Mouse (Mus musculus) splenic B cell, adult 2 months (primary cell): ENCODE measurements around the gene 1700001O22Rik.
A peak's percentile ranks its signal among the peaks of the same experiment; 100 is the strongest.

Source experiments
- DNase-seq: peaks from one replicate; pipeline ENCODE4 v3.0.0-alpha.2; 2011; ENCODE audit warnings: low read depth, low spot score
- H3K27me3 ChIP-seq: 2 replicates; pipeline ENCODE4 v1.6.1; 2012; ENCODE audit warnings: mild to moderate bottlenecking, low read length, moderate library complexity, mixed read lengths; ENCODE audit not compliant: control insufficient read depth, poor library complexity, insufficient read depth, severe bottlenecking
- H3K36me3 ChIP-seq: 2 replicates; pipeline ENCODE4 v1.6.1; 2012; ENCODE audit warnings: mild to moderate bottlenecking, low read length, moderate library complexity, mixed read lengths; ENCODE audit not compliant: control insufficient read depth, poor library complexity, insufficient read depth, severe bottlenecking

The 1700001O22Rik gene

DNA sequence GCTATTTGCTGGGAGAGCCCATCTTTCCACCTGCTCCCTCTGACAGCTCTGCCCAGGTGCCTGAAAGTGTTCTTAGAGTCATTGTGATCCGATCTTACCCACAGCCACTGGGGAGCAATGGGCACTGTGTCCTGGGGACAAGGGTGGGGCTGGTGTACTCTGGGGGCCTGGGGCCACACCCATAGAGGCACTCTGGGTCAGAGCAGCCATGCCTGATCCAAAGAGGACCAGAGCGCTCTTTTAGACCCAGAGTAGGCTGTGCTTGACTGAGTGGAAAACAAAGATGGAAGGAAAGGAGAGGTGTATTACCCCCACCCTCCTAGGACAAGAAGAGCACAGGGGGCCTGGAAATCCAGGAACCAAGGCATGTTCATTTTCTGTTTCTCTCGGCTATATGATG is at the start of gene 1700001O22Rik:
Gene 1700001O22Rik (minus strand): TSS at position 58 of the 400 bp plus-strand sequence.
- no peaks in the 10 kb centered on the region for H3K36me3 ChIP-seq
- H3K27me3 ChIP-seq, result no peaks in the 10 kb centered on the region
- no peak for DNase-seq

DNA sequence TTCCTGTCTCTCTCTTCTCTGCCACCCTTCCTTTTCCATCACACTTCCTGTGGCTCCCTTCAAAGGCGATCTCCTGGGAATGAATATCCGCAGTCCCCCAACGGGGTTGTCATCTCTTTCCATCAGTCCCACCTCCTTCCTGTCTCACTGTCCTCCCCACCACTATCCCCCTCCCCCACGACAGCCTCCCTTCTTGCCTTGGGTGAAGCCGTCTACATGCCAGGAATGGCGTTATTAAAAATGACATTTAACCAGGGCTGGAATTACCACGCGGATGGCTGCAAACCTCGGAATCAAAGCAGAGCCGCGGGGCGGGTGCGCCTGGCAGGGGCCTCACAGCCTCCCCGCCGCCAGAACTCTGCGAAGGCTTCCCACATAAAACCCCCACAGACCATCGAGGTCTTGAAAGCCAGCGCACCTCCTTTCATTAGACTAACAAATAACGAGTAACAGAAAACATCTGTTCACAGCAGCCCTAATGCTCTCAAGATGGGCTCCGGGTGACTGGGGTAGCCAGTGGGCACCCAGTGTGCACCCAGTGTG is 49.4 kb upstream of the 1700001O22Rik start:
- H3K27me3 ChIP-seq, result no peaks in the 10 kb centered on the region
- DNase-seq, result no peak
- H3K36me3 ChIP-seq, result no peaks in the 10 kb centered on the region

DNA sequence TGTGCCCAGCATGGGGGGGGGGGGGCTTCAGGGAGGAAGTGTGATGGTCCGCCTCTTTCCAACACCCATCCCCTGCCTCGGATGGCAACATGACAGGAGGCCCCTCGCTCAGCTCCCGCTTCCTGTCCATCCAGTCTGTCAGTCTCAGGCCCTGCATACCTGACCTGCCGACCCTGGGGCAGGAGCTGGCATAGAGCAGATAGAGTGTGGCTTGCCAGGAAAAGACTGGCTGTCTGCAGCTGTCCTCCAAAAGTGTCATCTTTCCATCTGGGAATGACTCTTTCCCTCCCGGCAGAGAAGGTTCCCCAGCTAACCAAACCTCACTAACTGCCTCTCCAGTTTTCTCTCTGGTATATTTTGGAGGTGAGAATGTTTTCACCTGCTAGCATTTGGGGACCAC is 47.1 kb upstream of the 1700001O22Rik start:
- DNase-seq, result no peak
- H3K27me3 ChIP-seq, result no peaks in the 10 kb centered on the region

DNA sequence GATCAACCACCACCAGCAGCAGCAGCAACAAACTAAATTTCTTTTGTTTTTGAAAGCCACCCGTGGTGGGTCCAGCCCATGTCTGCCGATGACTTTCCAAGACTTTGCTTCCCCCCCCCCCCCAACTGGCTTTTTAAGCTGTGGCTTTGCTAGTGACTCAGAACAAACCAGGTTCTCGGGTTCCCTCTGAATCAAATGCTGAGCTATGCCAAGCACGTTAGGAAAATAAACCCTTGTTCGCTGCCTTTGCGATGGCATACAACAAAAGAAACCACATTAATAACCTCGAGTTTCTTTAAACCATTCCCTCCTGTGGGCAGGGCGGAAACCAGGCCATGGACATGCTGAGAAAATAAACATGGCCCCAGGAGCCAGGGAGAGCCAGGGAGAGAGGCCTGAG is 44.7 kb upstream of the 1700001O22Rik start:
- Histone ChIP-seq H3K27me3 (no peaks in the 10 kb centered on the region), H3K36me3 (no peaks in the 10 kb centered on the region)
- no peak for DNase-seq

More for the DNA sequence above, 47.1 kb upstream of the 1700001O22Rik start:
- no peaks in the 10 kb centered on the region for H3K36me3 ChIP-seq

DNA sequence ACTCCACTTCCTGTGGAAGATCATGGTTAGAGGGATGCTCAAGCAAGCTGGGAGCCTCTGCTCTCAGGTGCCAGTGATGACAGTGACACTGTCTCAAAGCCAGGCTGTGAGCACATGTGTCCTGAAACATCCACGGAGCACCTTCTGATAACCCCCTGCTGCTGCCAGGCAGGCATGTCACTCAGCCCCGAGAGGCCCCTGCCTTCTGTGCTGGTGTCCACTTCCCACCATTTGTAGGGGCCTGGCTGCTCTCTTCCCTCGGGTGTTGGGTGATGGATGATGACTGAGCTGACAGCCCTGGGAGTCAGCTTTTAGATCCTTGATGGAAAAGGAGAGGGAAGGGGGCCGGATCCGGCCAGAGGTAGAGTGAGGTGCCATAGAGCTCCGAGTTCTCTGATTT is 43.3 kb upstream of the 1700001O22Rik start:
- Histone ChIP-seq H3K36me3 (no peaks in the 10 kb centered on the region), H3K27me3 (no peaks in the 10 kb centered on the region)
- DNase-seq, result no peak

DNA sequence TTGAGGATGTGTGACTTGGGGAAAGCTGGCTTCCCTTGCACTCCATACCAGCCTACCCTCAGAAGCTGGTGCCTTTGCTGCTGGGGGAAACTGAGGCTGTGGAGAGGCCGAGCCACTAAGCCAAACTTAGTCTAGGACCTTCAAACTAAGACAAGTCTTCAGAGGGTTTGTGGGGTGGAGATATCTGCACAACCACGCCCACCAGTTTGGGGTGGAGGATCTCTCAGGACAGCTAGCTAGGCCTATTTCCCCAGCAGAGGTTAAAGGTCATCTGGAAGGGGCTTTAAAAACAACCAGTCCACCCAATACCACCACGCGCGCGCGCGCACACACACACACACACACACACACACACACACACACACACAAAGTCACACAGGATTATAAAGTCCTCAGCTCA is 42.8 kb upstream of the 1700001O22Rik start:
- Histone ChIP-seq H3K36me3 (no peaks in the 10 kb centered on the region), H3K27me3 (no peaks in the 10 kb centered on the region)
- no peak for DNase-seq

DNA sequence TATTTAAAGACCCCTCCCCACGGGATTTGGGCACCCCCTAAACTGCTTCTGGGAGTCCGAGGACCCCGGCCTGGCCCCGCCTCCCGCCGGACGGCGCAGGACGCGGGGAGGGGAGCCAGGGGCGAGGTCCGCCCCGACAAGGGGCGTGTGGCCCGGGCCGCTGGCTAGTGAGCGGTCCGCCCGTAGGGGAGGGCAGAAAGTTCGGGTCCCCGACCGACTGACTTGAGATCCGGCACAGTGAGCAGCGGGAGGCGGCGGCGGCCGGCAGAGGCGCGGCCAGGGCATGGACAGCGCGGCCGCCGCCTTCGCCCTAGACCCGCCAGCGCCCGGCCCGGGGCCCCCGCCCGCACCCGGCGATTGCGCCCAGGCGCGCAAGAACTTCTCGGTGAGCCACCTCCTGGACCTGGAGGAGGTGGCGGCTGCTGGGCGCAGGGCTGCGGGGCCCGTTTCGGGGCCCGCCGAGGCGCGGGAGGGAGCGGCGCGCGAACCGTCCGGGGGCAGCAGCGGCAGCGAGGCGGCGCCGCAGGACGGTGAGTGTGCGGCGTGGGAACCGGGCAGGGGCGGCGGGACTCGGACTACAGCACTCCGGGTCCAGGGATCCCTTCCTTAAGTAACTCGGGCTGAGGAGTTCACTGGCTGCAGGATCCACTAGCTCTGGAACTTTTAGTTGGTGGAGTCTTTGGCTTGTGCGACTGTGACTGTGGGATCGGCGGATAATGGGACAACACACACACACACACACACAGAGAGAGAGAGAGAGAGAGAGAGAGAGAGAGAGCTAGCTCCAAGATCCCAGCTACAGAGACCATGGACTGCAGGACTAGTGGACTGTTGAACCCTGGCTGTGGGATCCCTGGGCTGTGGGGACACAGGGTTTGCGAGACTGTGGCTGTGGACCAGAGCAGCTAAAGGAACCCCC is 42.0 kb upstream of the 1700001O22Rik start:
- H3K36me3 ChIP-seq, result no peaks in the 10 kb centered on the region
- H3K27me3 ChIP-seq, result no peaks in the 10 kb centered on the region
- no peak for DNase-seq

DNA sequence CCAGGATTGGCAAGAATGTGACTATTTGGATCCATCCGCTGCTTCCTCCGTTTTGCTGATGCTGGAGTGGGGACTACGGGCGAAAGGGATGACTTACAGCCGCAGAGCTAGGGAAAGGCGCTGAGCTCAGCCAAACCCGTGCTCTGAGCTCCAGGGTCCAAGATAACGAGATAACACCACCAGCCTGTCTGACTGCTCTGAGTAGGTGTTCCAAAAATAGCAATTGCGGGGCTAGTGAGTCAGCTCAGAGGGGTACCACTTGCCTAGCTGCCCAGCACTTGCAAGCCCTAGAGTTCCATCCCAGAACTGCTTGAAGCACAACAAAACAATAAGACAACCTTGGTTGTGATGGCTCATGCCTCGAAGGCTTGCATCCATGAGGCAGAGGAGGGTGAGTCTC is 39.2 kb upstream of the 1700001O22Rik start:
- no peak for DNase-seq
- no peaks in the 10 kb centered on the region for H3K36me3 ChIP-seq

DNA sequence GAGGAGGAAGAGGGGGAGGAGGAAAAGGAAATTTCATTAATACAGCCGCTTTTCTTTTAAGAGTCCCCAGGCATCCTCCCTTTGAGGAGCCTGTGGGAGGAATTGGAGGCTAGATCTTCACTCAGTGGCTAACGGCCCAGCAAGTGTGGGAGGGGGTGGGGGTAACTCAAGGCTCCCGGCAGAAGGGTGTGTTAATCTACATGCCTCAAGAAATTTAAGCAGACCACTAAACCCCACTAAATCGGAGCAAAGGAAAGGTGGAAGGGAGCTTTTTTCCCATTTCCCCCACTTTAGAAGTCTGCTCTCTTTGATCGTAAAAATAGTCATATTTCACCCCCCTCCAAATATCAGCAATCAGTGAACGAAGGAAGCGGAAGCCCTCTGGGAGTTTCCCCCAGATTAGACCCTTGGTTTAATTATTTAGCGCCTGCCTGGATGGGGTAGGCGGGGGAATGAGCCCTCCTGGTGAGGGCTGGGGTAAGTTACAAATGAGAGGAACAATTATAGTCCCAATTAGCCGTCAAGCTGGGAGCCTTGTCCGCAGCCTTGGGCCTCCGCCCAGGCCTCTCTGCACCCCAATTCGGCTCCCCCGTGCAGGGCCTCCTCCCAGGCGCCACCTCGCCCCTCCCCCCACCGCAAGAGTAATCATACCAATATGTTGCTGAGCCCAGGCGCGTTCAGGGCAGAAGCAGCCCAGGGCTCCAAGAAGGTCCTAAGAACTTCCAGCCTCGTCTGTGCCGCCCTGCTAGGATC is 33.0 kb upstream of the 1700001O22Rik start:
- no peak for DNase-seq
- H3K27me3 ChIP-seq, result no peaks in the 10 kb centered on the region
- H3K36me3 ChIP-seq, result no peaks in the 10 kb centered on the region

More for the DNA sequence above, 39.2 kb upstream of the 1700001O22Rik start:
- H3K27me3 ChIP-seq, result no peaks in the 10 kb centered on the region

DNA sequence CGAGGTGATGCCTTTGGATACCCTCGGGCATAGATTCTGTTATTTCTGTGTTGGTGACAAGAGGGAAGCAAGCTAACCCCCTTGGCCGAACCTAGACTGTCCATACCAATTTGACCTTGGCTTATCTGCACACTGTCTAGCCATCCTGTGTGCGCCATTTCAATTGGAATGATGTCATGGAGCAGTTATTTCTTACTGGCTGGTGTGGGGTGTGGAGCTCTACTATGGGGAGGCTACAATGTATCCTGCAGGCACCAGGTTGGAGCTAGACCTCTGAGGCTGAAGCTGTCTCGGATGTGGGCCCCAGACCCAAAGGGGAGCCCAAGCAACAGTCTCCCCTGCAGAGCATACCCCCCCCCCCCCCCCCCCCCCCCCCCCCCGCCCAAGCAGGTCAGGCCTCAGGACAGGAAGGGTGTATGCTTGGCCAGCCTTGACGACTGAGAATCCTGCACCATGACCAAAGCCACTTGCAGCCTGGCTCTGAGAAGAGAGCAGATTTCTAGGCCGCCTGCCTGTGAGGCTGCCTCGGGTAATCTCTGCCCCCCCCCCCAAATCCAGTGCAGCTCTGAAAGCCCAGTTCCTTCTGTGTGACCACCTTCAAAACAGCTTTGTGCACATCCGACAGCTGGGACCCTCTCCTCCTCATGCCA is 31.0 kb upstream of the 1700001O22Rik start, which contains the start of gene Prrx2:
Gene Prrx2 (plus strand): TSS at position 600 of the 650 bp plus-strand sequence.
- H3K36me3 ChIP-seq, result no peaks in the 10 kb centered on the region
- no peak for DNase-seq
- H3K27me3 ChIP-seq, result no peaks in the 10 kb centered on the region

DNA sequence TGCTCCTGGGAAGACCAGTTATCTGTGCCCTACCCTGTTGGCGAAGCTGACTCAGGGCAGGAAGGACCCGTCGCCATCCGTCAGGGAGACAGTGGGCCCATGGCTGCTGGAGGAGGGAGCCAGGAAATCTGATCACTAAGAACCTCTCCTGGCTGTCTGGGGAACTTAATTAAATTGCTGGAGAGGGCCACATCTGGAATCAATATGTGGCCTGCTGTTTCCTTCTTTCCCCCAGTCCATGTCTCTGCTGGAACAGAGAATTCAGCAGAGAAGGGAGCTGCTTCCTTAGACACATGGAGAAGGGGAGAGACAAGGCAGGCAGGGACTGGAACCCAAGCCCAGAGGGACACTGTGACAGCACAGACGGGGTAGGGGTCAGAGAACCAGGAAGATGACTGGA is 30.2 kb upstream of the 1700001O22Rik start:
- no peaks in the 10 kb centered on the region for H3K27me3 ChIP-seq
- DNase-seq, result no peak
- no peaks in the 10 kb centered on the region for H3K36me3 ChIP-seq

DNA sequence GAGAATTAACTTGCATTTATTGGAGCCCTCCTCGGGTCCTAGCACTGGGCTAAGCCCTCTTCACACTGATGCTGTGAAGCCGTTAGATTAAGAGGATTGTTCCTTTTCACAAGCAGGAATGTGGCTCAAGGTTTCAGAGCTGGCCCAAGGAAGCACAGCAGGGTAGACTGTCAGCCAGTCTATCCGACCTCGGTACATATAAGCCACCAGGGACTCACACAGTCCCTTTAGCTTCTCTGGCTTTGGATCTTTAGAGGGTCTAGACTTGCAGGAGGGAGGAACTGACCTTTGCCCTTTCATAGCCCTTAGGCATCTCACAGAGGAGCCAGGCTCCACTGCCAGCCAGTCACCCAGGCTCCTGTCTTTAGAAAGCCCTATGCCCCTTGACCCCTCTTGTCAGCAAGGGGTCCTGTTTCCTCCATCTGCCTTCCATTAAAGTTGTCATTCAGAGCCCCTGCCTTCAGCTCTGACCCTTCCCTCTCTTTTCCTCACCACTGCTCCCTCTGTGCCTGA is 26.9 kb upstream of the 1700001O22Rik start, which contains the start of gene Asb6:
Gene Asb6 (minus strand): TSS at position 51 of the 513 bp plus-strand sequence.
- no peaks in the 10 kb centered on the region for H3K27me3 ChIP-seq
- DNase-seq, result no peak
- peaks cover 4% of the 10 kb centered on the region; the same call in 1 of the 2 replicates for H3K36me3 ChIP-seq

DNA sequence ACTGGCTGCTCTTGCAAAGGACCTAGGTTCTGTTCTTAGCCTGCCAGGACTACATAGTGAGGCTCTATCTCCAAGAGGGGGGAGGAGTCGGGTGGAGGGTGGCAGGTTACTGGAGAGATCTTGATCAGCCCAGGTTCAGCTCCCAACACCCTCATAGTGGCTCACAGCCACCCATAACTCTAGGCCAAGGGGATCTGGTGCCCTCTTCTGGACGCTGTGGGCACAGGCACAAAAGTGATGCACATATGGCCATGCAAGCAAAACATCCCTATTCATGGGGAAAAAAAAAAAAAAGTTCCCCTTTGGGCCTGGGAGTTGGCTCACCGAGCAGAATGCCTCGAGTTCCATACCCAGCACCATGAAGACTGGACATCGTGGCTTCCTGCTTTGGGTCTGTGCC is 25.9 kb upstream of the 1700001O22Rik start:
- Histone ChIP-seq H3K27me3 (no peaks in the 10 kb centered on the region), H3K36me3 (peaks cover 5% of the 10 kb centered on the region; the same call in 1 of the 2 replicates)
- DNase-seq, result peak; percentile 71

DNA sequence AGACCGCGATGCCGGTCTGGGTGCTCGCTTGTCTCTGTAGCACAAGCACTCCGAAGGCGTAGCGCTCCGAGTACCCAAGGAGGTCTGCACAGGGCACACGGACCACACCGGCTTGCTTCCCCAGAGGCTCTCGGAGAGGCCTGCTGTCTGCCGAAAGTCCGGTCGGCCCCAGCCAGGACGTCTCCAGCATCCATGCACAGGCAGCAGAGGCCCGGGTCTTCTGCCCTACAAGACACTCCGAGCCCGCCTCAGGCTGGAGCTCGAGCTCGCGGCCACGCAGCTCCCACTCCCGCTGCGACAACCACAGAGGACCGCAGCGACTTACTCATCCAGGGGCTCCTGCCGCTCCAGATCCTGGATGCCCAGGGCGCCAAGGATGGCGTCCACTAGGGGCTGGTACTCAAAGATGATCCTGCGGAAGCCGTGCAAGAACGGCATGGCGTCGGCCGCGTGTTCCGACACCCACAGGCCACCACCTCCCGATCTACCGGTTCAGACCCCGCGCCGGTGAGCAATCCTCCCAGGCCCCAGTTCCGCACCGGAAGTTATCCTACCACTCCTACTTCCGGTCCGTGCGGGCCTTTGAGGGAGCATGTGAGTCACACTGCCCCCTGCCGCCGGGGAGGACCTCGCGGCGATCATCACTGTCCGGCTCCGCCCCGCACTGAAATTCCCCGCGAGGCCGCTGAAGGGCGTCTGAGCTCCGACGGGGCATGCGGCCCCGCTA is 24.5 kb upstream of the 1700001O22Rik start:
- Histone ChIP-seq H3K36me3 (peaks cover 14% of the 10 kb centered on the region), H3K27me3 (no peaks in the 10 kb centered on the region)
- peak; percentile 96 for DNase-seq
